Mouse (Mus musculus) heart, embryonic 16.5 days (tissue): ENCODE results near the gene Dld. TPM values are rescaled to one million over a fixed set of nuclear protein-coding genes. Genes with fewer than 3 reads are reported as not detected.

Experiments used
- ATAC-seq: fragments of 200-750 bp; cut with Nextera tagmentation; replicated peaks from 2 replicates; pipeline ENCODE4 v1.8.0; 2017; ENCODE audit warnings: moderate number of reproducible peaks; ENCODE audit not compliant: insufficient read depth, low FRiP score; ENCODE audit errors: extremely low read depth
- H3K27ac ChIP-seq: fragments of 300-500 bp; sonication (generic); 2 replicates; pipeline ENCODE4 v1.5.1; 2014; ENCODE audit warnings: mild to moderate bottlenecking, low read length, control low read depth, moderate library complexity
- H3K27me3 ChIP-seq: fragments of 300-500 bp; sonication (generic); 2 replicates; pipeline ENCODE4 v1.6.1; 2014; ENCODE audit warnings: low read length, mixed read lengths; ENCODE audit not compliant: control insufficient read depth, insufficient read depth
- H3K36me3 ChIP-seq: fragments of 300-500 bp; sonication (generic); 2 replicates; pipeline ENCODE4 v1.6.1; 2014; ENCODE audit not compliant: control insufficient read depth, insufficient read depth
- H3K4me1 ChIP-seq: fragments of 300-500 bp; sonication (generic); 2 replicates; pipeline ENCODE4 v1.6.1; 2014; ENCODE audit warnings: low read length, mixed read lengths; ENCODE audit not compliant: control insufficient read depth, insufficient read depth
- H3K4me2 ChIP-seq: fragments of 300-500 bp; sonication (generic); 2 replicates; pipeline ENCODE4 v1.6.1; 2014; ENCODE audit warnings: low read depth, mild to moderate bottlenecking, control low read depth, low read length
- H3K4me3 ChIP-seq: fragments of 300-500 bp; sonication (generic); 2 replicates; pipeline ENCODE4 v1.5.1; 2014; ENCODE audit warnings: mild to moderate bottlenecking, control low read depth, low read length
- H3K9ac ChIP-seq: fragments of 300-500 bp; sonication (generic); 2 replicates; pipeline ENCODE4 v1.6.1; 2014; ENCODE audit warnings: low read length, control low read depth
- H3K9me3 ChIP-seq: fragments of 300-500 bp; sonication (generic); replicated peaks from 2 replicates; pipeline ENCODE4 v1.6.1; 2016; ENCODE audit warnings: low read length; ENCODE audit not compliant: control insufficient read depth
- WGBS: fragments of 180-500 bp; shearing (Covaris S2); extraction: QIAGEN DNeasy Blood & Tissue Kit; methylation state at CpG from one replicate; pipeline ENCODE4 v1.1.7; 2014; 5-methylcytosine and 5-hydroxymethylcytosine counted together
- polyA plus RNA-seq: library from polyadenylated mRNA; unstranded; fragments of >200 nt; fragmentation: Nextera tagmentation; extraction: Ambion mirVana; gene quantifications from 2 replicates; pipeline ENCODE4 v1.2.1, GENCODE M21; 2015

Dld gene
- polyA plus RNA-seq, 1 experiment from 2014 or later: 263 TPM

GRCm38 (mm10) chr12:31333261-31333660 lies 18.0 kb downstream of the Dld start:
- ATAC-seq: no peak
- Histone ChIP-seq H3K36me3 (peaks cover 63% of the 10 kb centered on the region), H3K4me1 (no peaks in the 10 kb centered on the region), H3K27me3 (no peaks in the 10 kb centered on the region), H3K9ac (no peak overlapping the region), H3K9me3 (no peaks in the 10 kb centered on the region), H3K4me2 (no peak overlapping the region), H3K27ac (no peak overlapping the region), H3K4me3 (no peak overlapping the region)
- 96% methylated on average over 1 of the region's 1 CpGs for WGBS

- Histone ChIP-seq H3K36me3 (peaks cover 74% of the 10 kb centered on the region), H3K27me3 (no peaks in the 10 kb centered on the region), H3K4me1 (no peaks in the 10 kb centered on the region), H3K9ac (no peak overlapping the region), H3K27ac (no peak overlapping the region; the same call in 1 of the 2 replicates), H3K9me3 (no peaks in the 10 kb centered on the region), H3K4me3 (no peak overlapping the region), H3K4me2 (no peak overlapping the region)
- whole genome bisulfite sequencing: 87% methylated on average over 9 of the region's 9 CpGs
- ATAC-seq: no peak
Observed at GRCm38 (mm10) chr12:31327139-31327538, 24.1 kb downstream of the Dld start.

- Histone ChIP-seq H3K27me3 (no peaks in the 10 kb centered on the region), H3K4me1 (peaks cover 7% of the 10 kb centered on the region), H3K27ac (0 out of 2 replicates have a peak overlapping the region, but pooled peaks have one; percentile 18), H3K9me3 (no peaks in the 10 kb centered on the region), H3K4me2 (no peak overlapping the region), H3K36me3 (peaks cover 84% of the 10 kb centered on the region), H3K9ac (no peak overlapping the region), H3K4me3 (no peak overlapping the region)
- ATAC-seq: no peak
- 73% methylated on average over 9 of the region's 9 CpGs for whole genome bisulfite sequencing
Observed at GRCm38 (mm10) chr12:31323136-31323695, 28.0 kb downstream of the Dld start.

- peaks cover 20% of the 10 kb centered on the region for H3K4me1 ChIP-seq
- H3K4me3 ChIP-seq: no peak overlapping the region
- H3K4me2 ChIP-seq: no peak overlapping the region
- no peaks in the 10 kb centered on the region for H3K9me3 ChIP-seq
- H3K9ac ChIP-seq: no peak overlapping the region
- peaks cover 84% of the 10 kb centered on the region for H3K36me3 ChIP-seq
- 94% methylated on average over 1 of the region's 1 CpGs for WGBS
- H3K27ac ChIP-seq: no peak overlapping the region
- no peak for ATAC-seq
- H3K27me3 ChIP-seq: no peaks in the 10 kb centered on the region
Observed at GRCm38 (mm10) chr12:31321532-31321931, 29.7 kb downstream of the Dld start.

- no peak overlapping the region for H3K9ac ChIP-seq
- no peaks in the 10 kb centered on the region for H3K9me3 ChIP-seq
- no peak overlapping the region for H3K4me2 ChIP-seq
- H3K4me1 ChIP-seq: peaks cover 20% of the 10 kb centered on the region
- no peaks in the 10 kb centered on the region for H3K27me3 ChIP-seq
- WGBS: 79% methylated on average over 13 of the region's 13 CpGs
- H3K36me3 ChIP-seq: peaks cover 84% of the 10 kb centered on the region
- ATAC-seq: no peak
- H3K4me3 ChIP-seq: no peak overlapping the region
- 0 out of 2 replicates have a peak overlapping the region, but pooled peaks have one; percentile 12 for H3K27ac ChIP-seq
Observed at GRCm38 (mm10) chr12:31320817-31321216, 30.4 kb downstream of the Dld start.

GRCm38 (mm10) chr12:31318409-31318963 lies 32.8 kb downstream of the Dld start:
- peak; percentile 34; the same call in 1 of the 2 replicates for ATAC-seq
- Histone ChIP-seq H3K9ac (no peak overlapping the region), H3K4me1 (peaks cover 25% of the 10 kb centered on the region), H3K4me2 (no peak overlapping the region), H3K4me3 (no peak overlapping the region), H3K9me3 (0 out of 2 replicates have a peak, but pooled peaks cover 3% of the 10 kb centered on the region), H3K27me3 (no peaks in the 10 kb centered on the region), H3K36me3 (peaks cover 82% of the 10 kb centered on the region), H3K27ac (peak overlapping the region; percentile 67)
- WGBS: 47% methylated on average over 10 of the region's 10 CpGs

GRCm38 (mm10) chr12:31317670-31318408 lies 33.4 kb downstream of the Dld start:
- Histone ChIP-seq H3K27me3 (no peaks in the 10 kb centered on the region), H3K4me2 (no peak overlapping the region), H3K4me1 (peaks cover 31% of the 10 kb centered on the region), H3K36me3 (peaks cover 82% of the 10 kb centered on the region), H3K27ac (peak overlapping the region; percentile 67), H3K9ac (no peak overlapping the region), H3K4me3 (no peak overlapping the region), H3K9me3 (0 out of 2 replicates have a peak, but pooled peaks cover 3% of the 10 kb centered on the region)
- no peak for ATAC-seq
- WGBS: 71% methylated on average over 7 of the region's 7 CpGs

- no peak overlapping the region for H3K4me3 ChIP-seq
- WGBS: 58% methylated on average over 6 of the region's 6 CpGs
- peaks cover 77% of the 10 kb centered on the region for H3K36me3 ChIP-seq
- 0 out of 2 replicates have a peak, but pooled peaks cover 3% of the 10 kb centered on the region for H3K9me3 ChIP-seq
- no peaks in the 10 kb centered on the region for H3K27me3 ChIP-seq
- peaks cover 37% of the 10 kb centered on the region for H3K4me1 ChIP-seq
- no peak for ATAC-seq
- no peak overlapping the region for H3K4me2 ChIP-seq
- H3K27ac ChIP-seq: 0 out of 2 replicates have a peak overlapping the region, but pooled peaks have one; percentile 10
- H3K9ac ChIP-seq: no peak overlapping the region
Observed at GRCm38 (mm10) chr12:31315961-31316360, 35.3 kb downstream of the Dld start.

GRCm38 (mm10) chr12:31314310-31314709 lies 36.9 kb downstream of the Dld start:
- Histone ChIP-seq H3K27ac (peak overlapping the region; percentile 85), H3K4me2 (no peak overlapping the region)
- WGBS: 49% methylated on average over 7 of the region's 7 CpGs

More at GRCm38 (mm10) chr12:31314310-31314709, 36.9 kb downstream of the Dld start:
- Histone ChIP-seq H3K9ac (no peak overlapping the region), H3K27me3 (no peaks in the 10 kb centered on the region), H3K36me3 (peaks cover 76% of the 10 kb centered on the region), H3K9me3 (0 out of 2 replicates have a peak, but pooled peaks cover 3% of the 10 kb centered on the region), H3K4me3 (no peak overlapping the region), H3K4me1 (peaks cover 37% of the 10 kb centered on the region)
- ATAC-seq: peak; percentile 64
